Mouse (Mus musculus) R1 (cell line): ENCODE results near the gene Gm13279.
"Not testable (repeated sequence)": the region's sequence is repeated elsewhere in the genome, so short reads cannot be mapped to it uniquely, and the experiment has no call there.

Source experiments
- DNase-seq: peaks from one replicate; pipeline ENCODE4 v3.0.0-alpha.2; 2018; ENCODE audit warnings: low read depth, low spot score

Gene Gm13279

DNA sequence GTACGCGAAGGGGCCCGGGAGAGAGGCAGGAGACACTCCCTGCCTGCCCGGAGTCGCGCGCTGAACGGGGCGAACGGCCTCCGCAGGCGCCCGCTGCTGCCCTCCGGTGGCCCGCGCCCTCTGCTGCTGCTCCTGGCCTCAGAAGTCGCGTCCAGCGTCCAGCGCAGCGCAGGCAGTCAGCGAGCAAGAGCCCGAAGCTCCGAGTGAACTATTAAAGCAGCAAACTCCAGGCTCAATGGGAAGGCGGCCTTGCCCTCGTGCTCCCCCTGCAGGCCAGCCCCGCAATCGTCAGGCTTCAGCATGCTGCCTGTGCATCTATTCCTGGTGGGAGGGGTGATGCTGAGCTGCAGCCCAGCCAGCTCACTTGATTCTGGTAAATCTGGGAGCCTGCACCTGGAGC is at the start of gene Gm13279:
TSS of gene Gm13279 (plus strand) at position 301 of the 400 bp plus-strand sequence.
- not testable (repeated sequence) for DNase-seq

- DNase-seq: no peak
These were observed 47.3 kb upstream of the Gm13279 start for GRCm38 (mm10) chr4:88749926-88750325.

DNA sequence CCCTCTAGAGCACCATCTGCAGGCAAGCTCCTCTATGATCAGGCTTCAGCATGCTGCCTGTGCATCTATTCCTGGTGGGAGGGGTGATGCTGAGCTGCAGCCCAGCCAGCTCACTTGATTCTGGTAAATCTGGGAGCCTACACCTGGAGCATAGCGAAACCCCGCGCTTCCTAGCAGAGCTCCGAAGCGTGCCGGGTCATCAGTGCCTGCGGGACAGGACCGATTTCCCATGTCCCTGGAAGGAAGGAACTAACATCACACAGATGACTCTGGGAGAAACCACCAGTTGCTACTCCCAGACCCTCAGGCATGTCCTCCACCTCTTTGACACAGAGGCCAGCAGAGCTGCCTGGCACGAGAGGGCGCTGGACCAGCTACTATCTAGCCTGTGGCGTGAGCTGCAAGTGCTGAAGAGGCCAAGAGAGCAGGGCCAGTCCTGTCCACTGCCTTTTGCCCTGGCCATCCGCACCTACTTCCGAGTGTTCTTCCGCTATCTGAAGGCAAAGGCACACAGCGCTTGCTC is 42.3 kb upstream of the Gm13279 start, which contains the start of gene Gm13271:
TSS of gene Gm13271 (plus strand) at position 51 of the 523 bp plus-strand sequence.
- DNase-seq: not testable (repeated sequence)

DNA sequence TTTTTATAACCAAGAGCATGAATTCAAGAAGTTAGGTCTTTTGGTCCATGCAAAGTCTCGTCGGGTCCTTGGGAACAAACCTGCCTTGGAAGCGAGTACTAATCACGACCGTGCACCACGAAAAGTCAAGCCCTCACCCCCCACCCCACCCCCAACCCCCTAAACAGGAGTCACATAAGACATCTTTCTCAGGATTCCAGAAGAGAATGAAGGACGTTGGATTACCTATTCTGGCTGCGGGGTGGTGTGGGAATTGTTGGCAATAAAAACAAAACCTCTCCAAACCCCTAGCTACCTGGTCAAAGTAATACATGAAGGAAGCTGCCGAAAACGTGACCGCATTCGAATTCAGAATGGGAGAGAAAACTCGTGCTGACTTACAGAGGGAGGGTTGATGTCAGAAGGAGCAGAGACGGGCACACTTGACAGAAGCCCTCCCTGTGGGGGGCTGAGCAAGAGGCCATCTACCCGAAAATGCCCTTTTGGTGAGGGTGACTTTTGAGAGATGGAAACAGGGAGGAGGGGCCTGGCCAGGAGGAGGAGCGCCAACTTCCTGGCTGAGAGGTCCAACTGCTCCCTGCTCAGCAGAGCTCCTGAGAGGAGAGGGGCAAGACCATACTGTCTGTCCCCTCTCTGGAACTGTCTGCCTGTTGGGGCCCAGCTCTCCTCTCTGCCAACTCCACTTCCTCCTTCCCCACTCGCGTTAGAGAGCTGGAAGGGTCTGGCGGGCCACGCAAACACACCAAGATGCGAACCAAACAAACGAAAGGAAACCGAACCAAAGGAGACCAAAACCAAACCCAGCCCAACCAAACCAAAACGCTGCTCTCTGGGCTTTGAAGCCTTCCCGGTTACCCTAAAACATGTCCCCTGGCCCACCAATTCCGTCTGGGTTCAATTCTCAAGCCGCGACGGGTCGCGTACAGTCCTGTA is 40.4 kb upstream of the Gm13279 start:
- DNase-seq: not testable (repeated sequence)

DNA sequence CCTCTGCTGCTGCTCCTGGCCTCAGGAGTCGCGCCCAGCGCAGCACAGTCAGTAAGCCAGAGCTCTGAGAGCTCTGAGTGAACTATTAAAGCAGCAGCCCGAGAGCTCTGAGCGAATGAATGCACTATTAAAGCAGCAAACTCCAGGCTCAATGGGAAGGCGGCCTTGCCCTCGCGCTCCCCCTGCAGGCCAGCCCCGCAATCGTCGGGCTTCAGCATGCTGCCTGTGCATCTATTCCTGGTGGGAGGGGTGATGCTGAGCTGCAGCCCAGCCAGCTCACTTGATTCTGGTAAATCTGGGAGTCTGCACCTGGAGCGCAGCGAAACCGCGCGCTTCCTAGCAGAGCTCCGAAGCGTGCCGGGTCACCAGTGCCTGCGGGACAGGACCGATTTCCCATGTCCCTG is 39.6 kb upstream of the Gm13279 start:
- DNase-seq: not testable (repeated sequence)

- DNase-seq: not testable (repeated sequence)
These were observed 38.4 kb upstream of the Gm13279 start for GRCm38 (mm10) chr4:88758751-88759150.

DNA sequence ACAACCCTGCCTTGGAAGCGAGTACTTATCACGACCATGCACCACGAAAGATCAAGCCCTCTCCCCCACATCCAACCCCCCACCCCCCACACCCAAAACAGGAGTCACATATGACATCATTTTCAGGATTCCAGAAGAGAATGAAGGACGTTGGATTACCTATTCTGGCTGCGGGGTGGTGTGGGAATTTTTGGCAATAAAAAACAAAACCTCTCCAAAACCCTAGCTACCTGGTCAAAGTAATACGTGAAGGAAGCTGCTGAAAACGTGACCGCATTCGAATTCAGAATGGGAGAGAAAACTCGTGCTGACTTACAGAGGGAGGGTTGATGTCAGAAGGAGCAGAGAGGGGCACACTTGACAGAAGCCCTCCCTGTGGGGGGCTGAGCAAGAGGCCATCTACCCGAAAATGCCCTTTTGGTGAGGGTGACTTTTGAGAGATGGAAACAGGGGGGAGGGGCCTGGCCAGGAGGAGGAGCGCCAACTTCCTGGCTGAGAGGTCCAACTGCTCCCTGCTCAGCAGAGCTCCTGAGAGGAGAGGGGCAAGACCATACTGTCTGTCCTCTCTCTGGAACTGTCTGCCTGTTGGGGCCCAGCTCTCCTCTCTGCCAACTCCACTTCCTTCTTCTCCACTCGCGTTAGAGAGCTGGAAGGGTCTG is 37.5 kb upstream of the Gm13279 start, which contains the start of gene Gm13283:
TSS of gene Gm13283 (plus strand) at position 510 of the 659 bp plus-strand sequence.
- not testable (repeated sequence) for DNase-seq

DNA sequence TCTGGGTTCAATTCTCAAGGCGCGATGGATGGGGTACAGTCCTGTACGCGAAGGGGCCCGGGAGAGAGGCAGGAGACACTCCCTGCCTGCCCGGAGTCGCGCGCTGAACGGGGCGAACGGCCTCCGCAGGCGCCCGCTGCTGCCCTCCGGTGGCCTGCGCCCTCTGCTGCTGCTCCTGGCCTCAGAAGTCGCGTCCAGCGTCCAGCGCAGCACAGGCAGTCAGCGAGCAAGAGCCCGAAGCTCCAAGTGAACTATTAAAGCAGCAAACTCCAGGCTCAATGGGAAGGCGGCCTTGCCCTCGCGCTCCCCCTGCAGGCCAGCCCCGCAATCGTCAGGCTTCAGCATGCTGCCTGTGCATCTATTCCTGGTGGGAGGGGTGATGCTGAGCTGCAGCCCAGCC is 36.8 kb upstream of the Gm13279 start:
- DNase-seq: not testable (repeated sequence)

DNA sequence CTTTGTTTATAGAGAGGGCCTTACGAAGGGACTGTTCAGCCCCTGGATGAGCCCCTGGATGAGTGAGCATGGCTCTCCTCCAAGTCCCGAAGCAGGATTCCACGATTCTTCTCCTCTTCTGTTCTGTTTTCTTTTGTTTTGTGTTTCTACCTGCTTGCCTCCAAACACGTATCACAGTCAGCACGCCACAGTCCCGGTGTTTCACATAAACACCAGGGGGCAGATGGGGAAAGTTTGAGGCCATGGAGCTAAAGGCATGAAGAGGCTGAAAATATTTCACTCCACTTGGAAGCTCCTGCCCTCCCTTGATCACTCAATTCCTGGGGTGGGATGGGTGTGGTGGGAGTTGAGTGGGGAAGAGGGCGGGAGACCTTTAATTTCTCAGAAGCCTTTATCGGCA is 35.4 kb upstream of the Gm13279 start:
- DNase-seq: not testable (repeated sequence)

- DNase-seq: not testable (repeated sequence)
These were observed 34.9 kb upstream of the Gm13279 start for GRCm38 (mm10) chr4:88762341-88762740.

DNA sequence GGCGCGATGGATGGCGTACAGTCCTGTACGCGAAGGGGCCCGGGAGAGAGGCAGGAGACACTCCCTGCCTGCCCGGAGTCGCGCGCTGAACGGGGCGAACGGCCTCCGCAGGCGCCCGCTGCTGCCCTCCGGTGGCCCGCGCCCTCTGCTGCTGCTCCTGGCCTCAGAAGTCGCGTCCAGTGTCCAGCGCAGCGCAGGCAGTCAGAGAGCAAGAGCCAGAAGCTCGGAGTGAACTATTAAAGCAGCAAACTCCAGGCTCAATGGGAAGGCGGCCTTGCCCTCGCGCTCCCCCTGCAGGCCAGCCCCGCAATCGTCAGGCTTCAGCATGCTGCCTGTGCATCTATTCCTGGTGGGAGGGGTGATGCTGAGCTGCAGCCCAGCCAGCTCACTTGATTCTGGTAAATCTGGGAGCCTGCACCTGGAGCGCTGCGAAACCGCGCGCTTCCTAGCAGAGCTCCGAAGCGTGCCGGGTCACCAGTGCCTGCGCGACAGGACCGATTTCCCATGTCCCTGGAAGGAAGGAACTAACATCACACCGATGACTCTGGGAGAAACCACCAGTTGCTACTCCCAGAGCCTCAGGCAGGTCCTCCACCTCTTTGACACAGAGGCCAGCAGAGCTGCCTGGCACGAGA is 33.7 kb upstream of the Gm13279 start:
- not testable (repeated sequence) for DNase-seq

DNA sequence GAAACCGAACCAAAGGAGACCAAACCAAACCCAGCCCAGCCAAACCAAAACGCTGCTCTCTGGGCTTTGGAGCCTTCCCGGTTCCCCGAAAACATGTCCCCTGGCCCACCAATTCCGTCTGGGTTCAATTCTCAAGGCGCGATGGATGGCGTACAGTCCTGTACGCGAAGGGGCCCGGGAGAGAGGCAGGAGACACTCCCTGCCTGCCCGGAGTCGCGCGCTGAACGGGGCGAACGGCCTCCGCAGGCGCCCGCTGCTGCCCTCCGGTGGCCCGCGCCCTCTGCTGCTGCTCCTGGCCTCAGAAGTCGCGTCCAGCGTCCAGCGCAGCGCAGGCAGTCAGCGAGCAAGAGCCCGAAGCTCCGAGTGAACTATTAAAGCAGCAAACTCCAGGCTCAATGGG is 23.7 kb upstream of the Gm13279 start, which contains the start of gene Gm13290:
TSS of gene Gm13290 (plus strand) at position 301 of the 400 bp plus-strand sequence.
- DNase-seq: not testable (repeated sequence)

DNA sequence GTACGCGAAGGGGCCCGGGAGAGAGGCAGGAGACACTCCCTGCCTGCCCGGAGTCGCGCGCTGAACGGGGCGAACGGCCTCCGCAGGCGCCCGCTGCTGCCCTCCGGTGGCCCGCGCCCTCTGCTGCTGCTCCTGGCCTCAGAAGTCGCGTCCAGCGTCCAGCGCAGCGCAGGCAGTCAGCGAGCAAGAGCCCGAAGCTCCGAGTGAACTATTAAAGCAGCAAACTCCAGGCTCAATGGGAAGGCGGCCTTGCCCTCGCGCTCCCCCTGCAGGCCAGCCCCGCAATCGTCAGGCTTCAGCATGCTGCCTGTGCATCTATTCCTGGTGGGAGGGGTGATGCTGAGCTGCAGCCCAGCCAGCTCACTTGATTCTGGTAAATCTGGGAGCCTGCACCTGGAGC is 20.6 kb upstream of the Gm13279 start, which contains the start of gene Gm13289:
TSS of gene Gm13289 (plus strand) at position 301 of the 400 bp plus-strand sequence.
- DNase-seq: not testable (repeated sequence)

GRCm38 (mm10) chr4:88779550-88779949 is 17.6 kb upstream of the Gm13279 start, which contains the start of gene Gm13272:
Gm13272 (plus strand) TSS chr4:88779850.
- DNase-seq: not testable (repeated sequence)

GRCm38 (mm10) chr4:88780320-88780719 is 16.9 kb upstream of the Gm13279 start:
- not testable (repeated sequence) for DNase-seq

DNA sequence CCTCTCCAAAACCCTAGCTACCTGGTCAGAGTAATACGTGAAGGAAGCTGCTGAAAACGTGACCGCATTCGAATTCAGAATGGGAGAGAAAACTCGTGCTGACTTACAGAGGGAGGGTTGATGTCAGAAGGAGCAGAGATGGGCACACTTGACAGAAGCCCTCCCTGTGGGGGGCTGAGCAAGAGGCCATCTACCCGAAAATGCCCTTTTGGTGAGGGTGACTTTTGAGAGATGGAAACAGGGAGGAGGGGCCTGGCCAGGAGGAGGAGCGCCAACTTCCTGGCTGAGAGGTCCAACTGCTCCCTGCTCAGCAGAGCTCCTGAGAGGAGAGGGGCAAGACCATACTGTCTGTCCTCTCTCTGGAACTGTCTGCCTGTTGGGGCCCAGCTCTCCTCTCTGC is 15.4 kb upstream of the Gm13279 start, which contains the start of gene Ifnz:
TSS of gene Ifnz (plus strand) at position 301 of the 400 bp plus-strand sequence.
- DNase-seq: not testable (repeated sequence)

DNA sequence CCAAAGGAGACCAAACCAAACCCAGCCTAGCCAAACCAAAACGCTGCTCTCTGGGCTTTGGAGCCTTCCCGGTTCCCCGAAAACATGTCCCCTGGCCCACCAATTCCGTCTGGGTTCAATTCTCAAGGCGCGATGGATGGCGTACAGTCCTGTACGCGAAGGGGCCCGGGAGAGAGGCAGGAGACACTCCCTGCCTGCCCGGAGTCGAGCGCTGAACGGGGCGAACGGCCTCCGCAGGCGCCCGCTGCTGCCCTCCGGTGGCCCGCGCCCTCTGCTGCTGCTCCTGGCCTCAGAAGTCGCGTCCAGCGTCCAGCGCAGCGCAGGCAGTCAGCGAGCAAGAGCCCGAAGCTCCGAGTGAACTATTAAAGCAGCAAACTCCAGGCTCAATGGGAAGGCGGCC is 14.9 kb upstream of the Gm13279 start:
- not testable (repeated sequence) for DNase-seq

- not testable (repeated sequence) for DNase-seq
These were observed 11.8 kb upstream of the Gm13279 start, which contains the start of gene Gm13276 for GRCm38 (mm10) chr4:88785409-88785808. Gm13276 (plus strand) TSS chr4:88785709.

DNA sequence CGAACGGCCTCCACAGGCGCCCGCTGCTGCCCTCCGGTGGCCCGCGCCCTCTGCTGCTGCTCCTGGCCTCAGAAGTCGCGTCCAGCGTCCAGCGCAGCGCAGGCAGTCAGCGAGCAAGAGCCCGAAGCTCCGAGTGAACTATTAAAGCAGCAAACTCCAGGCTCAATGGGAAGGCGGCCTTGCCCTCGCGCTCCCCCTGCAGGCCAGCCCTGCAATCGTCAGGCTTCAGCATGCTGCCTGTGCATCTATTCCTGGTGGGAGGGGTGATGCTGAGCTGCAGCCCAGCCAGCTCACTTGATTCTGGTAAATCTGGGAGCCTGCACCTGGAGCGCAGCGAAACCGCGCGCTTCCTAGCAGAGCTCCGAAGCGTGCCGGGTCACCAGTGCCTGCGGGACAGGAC is 8.8 kb upstream of the Gm13279 start, which contains the start of gene Gm13277:
TSS of gene Gm13277 (plus strand) at position 231 of the 400 bp plus-strand sequence.
- DNase-seq: not testable (repeated sequence)

GRCm38 (mm10) chr4:88791250-88791649 is 5.9 kb upstream of the Gm13279 start, which contains the start of gene Gm13278:
Gm13278 (plus strand) TSS chr4:88791550.
- not testable (repeated sequence) for DNase-seq
